Mouse (Mus musculus) liver, embryonic 16.5 days (tissue): Measurements from ENCODE around the gene Atg2a. TPM values are rescaled to one million over a fixed set of nuclear protein-coding genes. Genes with fewer than 3 reads are reported as not detected.
A peak's percentile ranks its signal among the peaks of the same experiment; 100 is the strongest.
"Not testable (repeated sequence)": the region's sequence is repeated elsewhere in the genome, so short reads cannot be mapped to it uniquely, and the experiment has no call there.

ENCODE experiments used
- ATAC-seq: fragments of 200-750 bp; cut with Nextera tagmentation; 2 replicates; pipeline ENCODE4 v1.8.0; 2017; ENCODE audit warnings: low read depth, mild to moderate bottlenecking, moderate number of reproducible peaks, moderate library complexity
- H3K27ac ChIP-seq: fragments of 300-500 bp; sonication (generic); 2 replicates; pipeline ENCODE4 v1.5.1; 2014; ENCODE audit warnings: mild to moderate bottlenecking, low read length
- H3K27me3 ChIP-seq: fragments of 300-500 bp; sonication (generic); 2 replicates; pipeline ENCODE4 v1.6.1; 2014; ENCODE audit warnings: low read depth, low read length, mixed read lengths; ENCODE audit not compliant: control insufficient read depth, insufficient read depth
- H3K36me3 ChIP-seq: fragments of 300-500 bp; sonication (generic); 2 replicates; pipeline ENCODE4 v1.6.1; 2014; ENCODE audit warnings: mild to moderate bottlenecking; ENCODE audit not compliant: control insufficient read depth, insufficient read depth
- H3K4me1 ChIP-seq: fragments of 300-500 bp; sonication (generic); 2 replicates; pipeline ENCODE4 v1.6.1; 2014; ENCODE audit warnings: low read depth, low read length, mixed read lengths; ENCODE audit not compliant: control insufficient read depth
- H3K4me2 ChIP-seq: fragments of 300-500 bp; sonication (generic); 2 replicates; pipeline ENCODE4 v1.6.1; 2014; ENCODE audit warnings: low read depth, low read length, mixed read lengths
- H3K4me3 ChIP-seq: fragments of 300-500 bp; sonication (generic); 2 replicates; pipeline ENCODE4 v1.5.1; 2014; ENCODE audit warnings: low read depth, mild to moderate bottlenecking, low read length
- H3K9ac ChIP-seq: fragments of 300-500 bp; sonication (generic); 2 replicates; pipeline ENCODE4 v1.6.1; 2014; ENCODE audit warnings: low read depth, low read length
- H3K9me3 ChIP-seq: fragments of 300-500 bp; sonication (generic); replicated peaks from 2 replicates; pipeline ENCODE4 v1.6.1; 2016; ENCODE audit warnings: low read length; ENCODE audit not compliant: control insufficient read depth
- WGBS: fragments of 180-500 bp; shearing (Covaris S2); extraction: QIAGEN DNeasy Blood & Tissue Kit; methylation state at CpG from one replicate; pipeline ENCODE4 v1.1.7; 2014; ENCODE audit not compliant: insufficient replicate concordance; 5-methylcytosine and 5-hydroxymethylcytosine counted together
- polyA plus RNA-seq: library from polyadenylated mRNA; unstranded; fragments of >200 nt; fragmentation: Nextera tagmentation; extraction: Ambion mirVana; gene quantifications from 2 replicates; pipeline ENCODE4 v1.2.1, GENCODE M21; 2015

Atg2a gene
- polyA plus RNA-seq, 1 experiment from 2014 or later: 6.1 TPM

DNA sequence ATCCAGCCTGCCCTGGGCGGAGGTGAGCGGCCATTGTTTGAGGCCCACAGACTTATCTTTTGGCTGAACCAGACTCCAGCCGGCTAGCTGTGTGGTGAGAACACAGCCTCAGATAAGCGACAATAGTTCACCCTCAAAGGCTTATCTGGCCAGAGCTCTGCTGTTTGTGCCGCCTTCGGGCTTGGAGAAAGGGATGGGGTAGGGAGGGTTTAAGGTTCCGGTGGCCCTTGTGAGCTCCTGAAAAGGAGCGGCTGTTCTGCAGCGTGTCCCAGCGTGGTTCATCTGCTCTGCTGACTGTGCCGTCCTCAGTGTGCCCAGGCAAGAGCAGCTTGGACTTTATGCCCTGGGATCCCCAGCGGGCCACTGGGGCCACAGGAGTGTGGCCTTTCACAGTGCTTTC, 43.0 kb downstream of the Atg2a start:
- peaks cover 21% of the 10 kb centered on the region for H3K36me3 ChIP-seq
- H3K9me3 ChIP-seq: no peaks in the 10 kb centered on the region
- H3K4me2 ChIP-seq: peak overlapping the region; percentile 56
- peak overlapping the region; percentile 96 for H3K27ac ChIP-seq
- peak overlapping the region; percentile 23 for H3K4me3 ChIP-seq
- WGBS: 15% methylated on average over 12 of the region's 12 CpGs
- peak overlapping the region; percentile 54 for H3K9ac ChIP-seq
- ATAC-seq: peak; percentile 73
- H3K4me1 ChIP-seq: peaks cover 97% of the 10 kb centered on the region
- H3K27me3 ChIP-seq: no peaks in the 10 kb centered on the region

DNA sequence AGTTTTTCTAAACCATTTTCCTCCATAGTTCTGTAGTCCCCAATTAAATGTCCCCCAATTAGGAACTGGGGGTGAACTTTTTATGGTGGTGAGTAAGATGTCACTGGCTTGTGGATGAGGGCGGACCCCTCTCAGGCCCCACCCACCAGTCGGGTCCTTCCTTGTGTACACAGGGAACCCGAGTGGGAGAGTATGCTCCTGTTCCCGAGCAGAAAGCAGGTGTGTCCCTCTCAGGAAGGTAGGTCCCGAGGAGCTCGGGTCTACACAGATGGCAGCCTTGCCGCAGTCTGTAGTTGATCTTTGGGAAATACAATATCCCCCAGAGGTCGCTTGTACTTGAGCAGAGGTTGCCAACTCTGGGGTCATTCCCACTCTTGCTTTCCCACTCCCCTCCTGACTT, 43.8 kb downstream of the Atg2a start:
- Histone ChIP-seq H3K27ac (peak overlapping the region; percentile 96), H3K4me3 (no peak overlapping the region), H3K4me1 (peaks cover 97% of the 10 kb centered on the region), H3K4me2 (peak overlapping the region; percentile 56), H3K9me3 (no peaks in the 10 kb centered on the region), H3K36me3 (peaks cover 21% of the 10 kb centered on the region), H3K27me3 (no peaks in the 10 kb centered on the region), H3K9ac (peak overlapping the region; percentile 54)
- 29% methylated on average over 8 of the region's 8 CpGs for WGBS
- peak; percentile 22; the same call in 1 of the 2 replicates for ATAC-seq

DNA sequence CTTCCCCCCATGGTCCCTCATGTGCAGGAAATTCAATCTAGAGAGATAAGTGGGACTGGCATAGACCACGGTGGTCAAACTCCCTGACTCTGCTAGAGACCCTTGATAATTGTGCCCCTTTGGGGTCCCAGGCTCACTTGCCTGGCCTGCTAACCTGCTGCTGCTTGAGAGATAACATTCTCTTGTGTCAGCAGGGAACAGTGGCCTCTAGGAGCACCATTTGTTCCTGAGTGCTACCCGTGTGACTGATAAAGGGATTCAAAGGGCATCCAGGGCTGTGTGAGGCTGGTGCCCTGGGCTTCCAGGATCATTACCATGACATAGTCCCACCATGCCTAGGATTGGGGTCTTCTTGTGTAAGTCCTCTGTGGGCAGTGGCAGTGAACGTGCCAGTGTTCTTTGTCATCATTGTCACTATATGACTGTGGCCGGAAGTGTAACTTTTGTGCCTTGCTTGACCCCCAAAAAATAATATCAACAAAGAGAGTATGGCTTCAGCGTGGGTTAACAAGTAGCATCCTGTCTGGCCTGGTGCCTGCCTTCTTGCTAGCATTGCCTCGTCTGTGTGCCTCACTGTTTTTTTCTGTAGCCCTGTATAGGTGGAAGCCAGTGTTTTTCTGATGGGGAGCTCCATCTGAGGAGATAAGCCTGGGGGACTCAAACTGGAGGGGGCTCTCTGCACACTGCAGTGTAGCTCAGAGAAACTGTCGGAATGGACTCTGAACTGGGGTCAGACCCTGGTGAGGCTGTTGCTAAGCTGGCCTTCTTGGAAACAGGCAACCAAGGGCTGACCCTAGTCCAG, 44.4 kb downstream of the Atg2a start:
- Histone ChIP-seq H3K36me3 (peaks cover 19% of the 10 kb centered on the region), H3K9me3 (no peaks in the 10 kb centered on the region), H3K27ac (peak overlapping the region; percentile 96), H3K9ac (peak overlapping the region; percentile 54), H3K4me1 (peaks cover 96% of the 10 kb centered on the region), H3K27me3 (no peaks in the 10 kb centered on the region), H3K4me2 (peak overlapping the region; percentile 56), H3K4me3 (no peak overlapping the region; the same call in 1 of the 2 replicates)
- peak; percentile 64 for ATAC-seq
- WGBS: 25% methylated on average over 7 of the region's 7 CpGs

DNA sequence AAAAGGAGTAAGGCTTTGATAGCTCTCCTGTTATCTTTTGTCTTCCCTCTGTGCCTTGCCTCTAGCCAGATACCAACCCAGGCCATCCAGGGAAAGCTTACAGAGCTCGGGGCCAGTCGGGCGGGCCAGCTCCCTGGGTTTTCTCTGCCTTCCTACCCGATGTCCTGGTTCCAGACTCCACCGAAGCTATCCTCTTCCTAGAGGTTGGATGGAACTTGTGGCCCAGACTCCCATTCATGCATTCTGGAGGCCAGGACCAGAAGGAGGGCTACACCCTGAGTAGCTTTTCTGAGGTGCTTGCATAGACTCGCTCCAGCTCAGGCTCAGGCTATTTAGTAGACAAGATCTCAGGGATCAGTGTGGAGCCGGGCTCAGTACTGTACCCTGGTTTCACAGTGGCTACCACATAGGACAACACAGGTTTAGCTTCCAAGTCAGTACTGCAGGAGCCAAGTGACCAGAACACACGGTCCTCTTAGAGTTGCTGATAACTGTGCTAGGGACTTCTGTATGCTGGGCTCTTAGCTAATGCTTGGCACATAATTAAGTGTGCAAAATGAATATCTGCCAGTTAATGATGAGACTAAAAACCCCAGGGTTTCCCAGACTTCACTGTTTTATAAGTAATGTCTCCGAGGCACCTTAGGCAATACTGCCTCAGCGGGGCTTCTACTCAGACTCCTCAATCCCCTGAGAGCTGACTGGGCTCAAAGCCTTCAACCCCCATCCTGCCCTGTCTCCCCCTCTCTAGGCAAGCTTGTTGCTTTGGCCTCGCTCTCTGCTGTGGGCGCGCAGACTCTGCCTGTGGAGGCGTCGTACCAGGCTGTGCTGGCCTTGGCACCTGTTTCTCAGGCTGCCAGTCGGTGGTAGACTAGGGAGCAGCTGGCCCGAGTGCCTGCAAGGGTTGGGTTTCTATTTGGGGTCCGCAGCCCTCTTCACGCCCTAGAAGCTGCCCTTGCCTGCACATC, 45.2 kb downstream of the Atg2a start:
- no peaks in the 10 kb centered on the region for H3K27me3 ChIP-seq
- ATAC-seq: peak; percentile 28; the same call in 1 of the 2 replicates
- H3K4me3 ChIP-seq: no peak overlapping the region; the same call in 1 of the 2 replicates
- H3K36me3 ChIP-seq: peaks cover 13% of the 10 kb centered on the region
- H3K4me2 ChIP-seq: peak overlapping the region; percentile 56
- no peaks in the 10 kb centered on the region for H3K9me3 ChIP-seq
- H3K4me1 ChIP-seq: peaks cover 96% of the 10 kb centered on the region
- WGBS: 67% methylated on average over 19 of the region's 19 CpGs
- peak overlapping the region; percentile 96 for H3K27ac ChIP-seq
- H3K9ac ChIP-seq: peak overlapping the region; percentile 54

DNA sequence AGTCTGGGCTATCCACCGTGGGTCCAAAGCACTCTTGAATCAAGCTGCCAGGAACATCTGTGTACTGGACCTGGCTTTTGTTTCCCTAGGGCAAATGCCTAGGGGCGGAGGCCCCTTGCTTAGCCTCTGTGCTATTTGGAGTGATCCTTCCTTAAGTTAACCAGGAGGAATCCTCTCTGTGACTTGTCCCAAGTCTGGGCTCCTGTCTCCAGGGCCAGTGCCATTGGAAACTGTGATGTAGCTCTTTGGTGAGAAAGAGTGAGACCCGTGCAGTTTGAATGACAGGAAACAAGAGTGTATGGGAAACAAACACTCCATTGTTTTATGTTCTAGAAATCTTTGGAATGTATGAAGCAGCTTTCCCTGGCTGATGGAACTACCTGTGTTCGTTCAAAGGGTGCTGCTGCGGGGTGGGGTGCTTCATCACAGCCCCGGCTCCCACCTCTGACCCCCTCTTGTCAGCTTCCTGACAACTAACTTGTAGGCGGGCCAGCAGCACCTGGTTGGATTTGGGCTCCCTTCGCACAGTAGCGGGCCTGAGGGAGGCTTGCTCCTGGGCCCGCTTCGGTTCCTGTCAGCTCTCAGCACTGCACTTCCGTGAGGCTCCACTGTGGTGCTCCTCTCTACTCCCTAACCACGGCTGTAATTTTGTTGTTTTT, 46.9 kb downstream of the Atg2a start:
- Histone ChIP-seq H3K27me3 (no peaks in the 10 kb centered on the region), H3K4me1 (peaks cover 87% of the 10 kb centered on the region), H3K36me3 (peaks cover 7% of the 10 kb centered on the region; the same call in 1 of the 2 replicates), H3K27ac (peak overlapping the region; percentile 27; the same call in 1 of the 2 replicates), H3K4me3 (no peak overlapping the region), H3K4me2 (no peak overlapping the region), H3K9ac (no peak overlapping the region), H3K9me3 (no peaks in the 10 kb centered on the region)
- 68% methylated on average over 13 of the region's 13 CpGs for WGBS
- ATAC-seq: no peak

DNA sequence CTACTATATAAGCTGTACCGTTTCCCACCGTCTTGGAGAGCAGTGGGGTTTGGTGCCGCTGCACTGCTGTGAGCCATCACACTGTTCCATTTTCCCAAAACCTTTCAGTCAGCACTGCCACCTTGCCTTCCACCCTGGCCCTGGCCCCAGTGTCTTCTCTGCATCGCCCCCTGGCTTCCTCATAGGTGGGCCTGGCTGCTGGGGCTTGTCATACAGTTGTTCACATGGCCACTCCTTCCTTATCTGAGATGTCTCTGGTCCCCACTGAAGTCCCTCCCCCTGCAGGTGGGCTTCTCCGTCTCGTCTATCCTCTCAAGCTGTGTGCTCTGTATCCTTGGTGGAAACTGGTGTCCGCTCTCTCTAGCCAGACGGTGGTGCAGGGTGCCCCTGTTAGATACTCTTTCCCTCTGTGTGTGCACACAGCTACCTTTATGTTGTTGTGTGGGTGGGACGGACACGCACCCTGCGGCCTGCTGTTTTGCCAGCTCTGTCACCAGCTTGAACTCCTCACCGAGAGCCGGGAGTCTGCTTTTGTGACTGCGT, 48.3 kb downstream of the Atg2a start:
- Histone ChIP-seq H3K9ac (peak overlapping the region; percentile 33; the same call in 1 of the 2 replicates), H3K27ac (peak overlapping the region; percentile 10), H3K9me3 (no peaks in the 10 kb centered on the region), H3K4me3 (no peak overlapping the region), H3K36me3 (peaks cover 13% of the 10 kb centered on the region), H3K4me1 (peaks cover 73% of the 10 kb centered on the region), H3K4me2 (no peak overlapping the region), H3K27me3 (no peaks in the 10 kb centered on the region)
- ATAC-seq: no peak
- WGBS: 72% methylated on average over 14 of the region's 14 CpGs

DNA sequence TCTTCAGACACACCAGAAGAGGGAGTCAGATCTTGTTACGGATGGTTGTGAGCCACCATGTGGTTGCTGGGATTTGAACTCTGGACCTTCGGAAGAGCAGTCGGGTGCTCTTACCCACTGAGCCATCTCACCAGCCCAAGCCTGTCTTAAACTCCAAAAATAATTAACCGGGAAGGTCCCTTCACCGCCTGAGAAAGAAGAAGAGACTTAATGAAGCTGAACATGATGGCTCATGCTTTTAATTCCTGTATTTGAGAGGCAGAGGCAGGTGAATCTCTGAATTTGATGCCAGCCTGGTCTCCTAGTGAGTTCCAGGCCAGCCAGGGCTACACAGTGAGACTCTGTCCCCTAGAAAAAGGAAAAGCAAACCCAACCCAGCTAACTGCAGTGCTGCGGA, 49.2 kb downstream of the Atg2a start:
- H3K4me2 ChIP-seq: peak overlapping the region; percentile 28
- peak overlapping the region; percentile 49 for H3K9ac ChIP-seq
- peak overlapping the region; percentile 88 for H3K27ac ChIP-seq
- not testable (repeated sequence) for H3K9me3 ChIP-seq, H3K4me3 ChIP-seq, H3K27me3 ChIP-seq, ATAC-seq
- WGBS: 82% methylated on average over 5 of the region's 6 CpGs
- peaks cover 22% of the 10 kb centered on the region for H3K36me3 ChIP-seq
- H3K4me1 ChIP-seq: peaks cover 65% of the 10 kb centered on the region

DNA sequence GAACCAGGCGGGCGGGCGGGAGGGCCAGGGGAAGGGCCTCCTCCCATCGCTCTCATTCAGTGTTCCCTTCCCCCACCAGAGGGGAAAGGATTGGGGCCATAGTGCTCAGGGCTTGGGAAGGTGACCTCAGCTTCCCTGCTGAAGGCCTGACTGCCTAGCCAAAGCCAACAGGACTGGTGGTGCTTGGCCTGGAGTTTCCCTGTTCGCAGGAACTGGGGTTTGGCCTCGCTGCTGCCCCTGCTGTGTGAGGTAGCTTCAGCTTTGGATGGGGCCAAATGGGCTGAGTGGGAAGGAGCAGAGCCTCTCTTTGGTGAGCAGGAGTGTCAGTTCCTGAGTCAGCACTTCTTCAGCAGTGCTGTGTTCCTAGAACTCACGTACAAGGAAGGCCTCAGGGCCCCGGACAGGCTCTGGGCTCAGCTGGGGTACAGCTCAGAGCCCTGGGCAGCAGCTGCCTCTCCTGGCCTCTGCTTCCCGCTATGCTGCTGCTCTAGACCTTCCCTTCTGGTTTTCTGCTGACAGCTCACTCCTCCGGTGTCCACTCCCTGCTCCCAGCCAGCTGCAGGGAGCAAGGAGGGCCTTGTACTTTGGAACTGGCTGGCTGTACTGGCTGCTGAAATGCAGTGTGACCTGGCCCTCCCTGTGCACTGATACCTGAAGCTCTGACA, 49.8 kb downstream of the Atg2a start:
- 38% methylated on average over 10 of the region's 10 CpGs for WGBS
- peak; percentile 83 for ATAC-seq
- H3K27me3 ChIP-seq: no peaks in the 10 kb centered on the region
- H3K36me3 ChIP-seq: peaks cover 27% of the 10 kb centered on the region
- no peak overlapping the region for H3K4me3 ChIP-seq
- peaks cover 65% of the 10 kb centered on the region for H3K4me1 ChIP-seq
- no peaks in the 10 kb centered on the region for H3K9me3 ChIP-seq
- peak overlapping the region; percentile 88 for H3K27ac ChIP-seq
- H3K4me2 ChIP-seq: peak overlapping the region; percentile 28
- H3K9ac ChIP-seq: peak overlapping the region; percentile 49
